Mouse (Mus musculus): ENCODE results near the gene Mknk2. TPM values are rescaled to one million over a fixed set of nuclear protein-coding genes. Genes with fewer than 3 reads are reported as not detected.
A peak's percentile ranks its signal among the peaks of the same experiment; 100 is the strongest.

The Mknk2 gene
- polyA plus RNA-seq, 1 experiment from 2014 or later, result 56.2 TPM

DNA sequence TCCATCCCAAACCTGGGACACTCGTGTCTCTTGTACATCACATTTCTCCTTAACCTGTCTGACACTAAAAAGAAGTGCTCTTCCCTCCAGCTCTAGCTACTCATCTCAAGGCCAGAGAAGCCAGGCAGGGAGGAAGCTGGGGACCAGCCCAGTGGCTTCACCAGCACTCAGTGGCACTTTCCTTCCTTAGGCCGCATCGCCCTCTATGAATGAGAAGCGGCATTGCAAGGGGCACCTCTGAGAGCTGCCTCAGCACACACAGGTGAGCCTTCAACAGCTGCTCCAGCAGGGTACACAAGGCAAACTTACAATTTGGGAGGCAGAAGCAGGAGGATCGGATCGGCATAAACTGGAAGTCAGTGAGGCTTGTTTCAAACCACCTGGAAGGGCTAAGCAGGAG is 6.3 kb upstream of the Mknk2 start:
- H3K9ac ChIP-seq, result no peak overlapping the region
- WGBS, result 57% methylated on average over 6 of the region's 6 CpGs
- H3K9me3 ChIP-seq, result no peaks in the 10 kb centered on the region
- H3K36me3 ChIP-seq, result peaks cover 61% of the 10 kb centered on the region
- ATAC-seq (ENCODE audit: low FRiP score), result no peak
- no peak overlapping the region for H3K27ac ChIP-seq
- H3K4me1 ChIP-seq (replicated peaks), result peaks cover 8% of the 10 kb centered on the region
- no peak overlapping the region for H3K4me2 ChIP-seq
- no peak overlapping the region for H3K4me3 ChIP-seq
- no peaks in the 10 kb centered on the region for H3K27me3 ChIP-seq

DNA sequence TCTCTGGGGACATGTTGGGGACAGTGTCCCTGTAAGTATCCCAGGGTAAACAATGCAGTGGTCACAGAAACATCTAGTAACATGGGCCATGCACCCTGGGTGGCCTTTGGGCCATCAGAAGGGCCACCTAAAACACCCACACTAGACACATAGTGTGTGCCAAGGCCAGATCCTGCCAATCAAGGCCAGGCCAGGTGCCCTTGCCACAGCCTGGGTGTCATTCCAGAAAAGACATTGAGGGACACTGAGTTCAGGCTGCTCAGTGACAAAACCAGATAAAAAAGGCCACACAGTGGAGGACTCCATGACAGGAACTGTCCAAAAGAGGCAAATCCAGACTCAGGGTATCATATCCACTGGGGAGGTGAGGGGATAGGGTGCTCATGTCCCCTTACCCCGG is 5.7 kb upstream of the Mknk2 start:
- Histone ChIP-seq H3K4me3 (no peak overlapping the region), H3K36me3 (peaks cover 56% of the 10 kb centered on the region), H3K9ac (no peak overlapping the region), H3K4me2 (no peak overlapping the region), H3K27me3 (no peaks in the 10 kb centered on the region), H3K4me1 (replicated peaks) (peaks cover 13% of the 10 kb centered on the region), H3K27ac (no peak overlapping the region), H3K9me3 (no peaks in the 10 kb centered on the region)
- no peak for ATAC-seq (ENCODE audit: low FRiP score)
- 100% methylated on average over 1 of the region's 1 CpGs for WGBS

DNA sequence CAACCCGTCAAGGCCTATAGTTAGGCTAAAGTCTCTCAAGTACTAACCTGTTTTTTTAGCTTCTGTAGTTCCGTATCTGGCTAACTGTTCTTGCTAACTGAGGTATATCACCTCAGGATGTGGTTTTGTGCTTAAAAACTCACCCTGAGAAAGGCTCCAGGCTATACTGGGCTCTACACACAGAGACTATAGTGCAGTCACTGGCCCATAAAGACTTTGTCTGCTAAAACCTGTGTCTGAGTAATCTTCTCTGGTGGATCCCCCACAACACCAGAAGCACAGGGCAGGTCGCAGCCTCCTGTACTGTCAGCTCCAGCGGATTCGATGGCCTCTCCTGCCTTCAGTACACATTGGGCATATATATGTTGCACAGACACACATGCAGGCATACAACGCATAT is 4.1 kb upstream of the Mknk2 start:
- Histone ChIP-seq H3K4me3 (no peak overlapping the region), H3K4me2 (no peak overlapping the region), H3K36me3 (peaks cover 40% of the 10 kb centered on the region), H3K9me3 (no peaks in the 10 kb centered on the region), H3K27me3 (no peaks in the 10 kb centered on the region), H3K4me1 (replicated peaks) (peaks cover 30% of the 10 kb centered on the region), H3K9ac (no peak overlapping the region), H3K27ac (no peak overlapping the region)
- 98% methylated on average over 6 of the region's 6 CpGs for WGBS
- no peak for ATAC-seq (ENCODE audit: low FRiP score)

- Histone ChIP-seq H3K27me3 (no peaks in the 10 kb centered on the region), H3K27ac (no peak overlapping the region), H3K4me2 (no peak overlapping the region), H3K4me1 (replicated peaks) (peaks cover 35% of the 10 kb centered on the region), H3K4me3 (no peak overlapping the region), H3K9me3 (no peaks in the 10 kb centered on the region), H3K36me3 (peaks cover 23% of the 10 kb centered on the region), H3K9ac (0 out of 2 replicates have a peak overlapping the region, but pooled peaks have one; percentile 13)
- WGBS, result 89% methylated on average over 2 of the region's 2 CpGs
- no peak for ATAC-seq (ENCODE audit: low FRiP score)
These were observed 2.4 kb upstream of the Mknk2 start for GRCm38 (mm10) chr10:80680260-80680696.

DNA sequence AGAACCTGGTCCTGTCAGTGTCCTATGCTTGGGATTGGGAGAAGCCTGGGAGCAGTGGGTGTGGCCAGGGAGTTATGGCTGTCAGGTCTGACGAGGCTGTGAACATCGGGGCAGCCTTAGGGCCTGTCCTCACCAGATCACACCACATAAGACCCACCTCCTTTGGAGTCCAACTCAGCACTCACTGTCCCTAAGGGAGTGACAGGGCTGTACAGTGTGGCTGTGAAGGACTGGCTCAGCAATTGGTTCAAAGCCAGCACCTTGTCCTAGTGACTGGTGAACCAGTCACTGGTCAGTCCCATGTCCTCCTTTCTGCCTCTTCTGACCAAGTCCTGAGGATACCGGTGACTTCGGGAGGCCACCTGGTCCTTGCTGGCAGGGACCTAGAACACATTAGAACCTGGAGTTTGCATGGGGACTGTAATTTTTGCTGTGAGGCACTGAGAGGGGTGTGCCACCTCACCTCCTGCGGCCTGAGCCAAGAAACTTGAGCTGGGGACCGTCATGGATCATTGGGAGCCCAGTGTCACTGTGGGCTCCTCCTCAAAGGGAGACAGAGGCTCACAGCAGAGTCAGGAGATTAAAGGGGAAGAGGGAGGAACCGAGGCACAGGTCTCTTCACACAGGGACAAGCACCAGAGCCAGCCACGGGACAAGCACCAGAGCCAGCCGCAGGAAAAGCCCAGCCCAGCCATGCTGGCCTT is 1.8 kb upstream of the Mknk2 start:
- peak overlapping the region; percentile 98 for H3K27ac ChIP-seq
- H3K36me3 ChIP-seq, result peaks cover 17% of the 10 kb centered on the region
- H3K9ac ChIP-seq, result 0 out of 2 replicates have a peak overlapping the region, but pooled peaks have one; percentile 13
- no peaks in the 10 kb centered on the region for H3K9me3 ChIP-seq
- ATAC-seq (ENCODE audit: low FRiP score), result no peak
- no peak overlapping the region for H3K4me2 ChIP-seq
- H3K4me1 ChIP-seq (replicated peaks), result peaks cover 40% of the 10 kb centered on the region
- no peaks in the 10 kb centered on the region for H3K27me3 ChIP-seq
- H3K4me3 ChIP-seq, result no peak overlapping the region
- WGBS, result 68% methylated on average over 9 of the region's 9 CpGs

GRCm38 (mm10) chr10:80678601-80679377 is 877 bp upstream of the Mknk2 start:
- peaks cover 11% of the 10 kb centered on the region for H3K36me3 ChIP-seq
- H3K9me3 ChIP-seq, result no peaks in the 10 kb centered on the region
- peaks cover 50% of the 10 kb centered on the region for H3K4me1 ChIP-seq (replicated peaks)
- peak overlapping the region; percentile 80; the same call in 1 of the 2 replicates for H3K9ac ChIP-seq
- peak overlapping the region; percentile 98 for H3K27ac ChIP-seq
- H3K4me2 ChIP-seq, result peak overlapping the region; percentile 98; the same call in 1 of the 2 replicates
- H3K4me3 ChIP-seq, result no peak overlapping the region
- no peaks in the 10 kb centered on the region for H3K27me3 ChIP-seq
- no peak for ATAC-seq (ENCODE audit: low FRiP score)
- 51% methylated on average over 8 of the region's 10 CpGs for WGBS

- 50% methylated on average over 9 of the region's 9 CpGs for whole genome bisulfite sequencing
- H3K4me1 ChIP-seq (replicated peaks), result peaks cover 64% of the 10 kb centered on the region
- no peak for ATAC-seq (ENCODE audit: low FRiP score)
These were observed 610 bp downstream of the Mknk2 start for GRCm38 (mm10) chr10:80677128-80677875.

DNA sequence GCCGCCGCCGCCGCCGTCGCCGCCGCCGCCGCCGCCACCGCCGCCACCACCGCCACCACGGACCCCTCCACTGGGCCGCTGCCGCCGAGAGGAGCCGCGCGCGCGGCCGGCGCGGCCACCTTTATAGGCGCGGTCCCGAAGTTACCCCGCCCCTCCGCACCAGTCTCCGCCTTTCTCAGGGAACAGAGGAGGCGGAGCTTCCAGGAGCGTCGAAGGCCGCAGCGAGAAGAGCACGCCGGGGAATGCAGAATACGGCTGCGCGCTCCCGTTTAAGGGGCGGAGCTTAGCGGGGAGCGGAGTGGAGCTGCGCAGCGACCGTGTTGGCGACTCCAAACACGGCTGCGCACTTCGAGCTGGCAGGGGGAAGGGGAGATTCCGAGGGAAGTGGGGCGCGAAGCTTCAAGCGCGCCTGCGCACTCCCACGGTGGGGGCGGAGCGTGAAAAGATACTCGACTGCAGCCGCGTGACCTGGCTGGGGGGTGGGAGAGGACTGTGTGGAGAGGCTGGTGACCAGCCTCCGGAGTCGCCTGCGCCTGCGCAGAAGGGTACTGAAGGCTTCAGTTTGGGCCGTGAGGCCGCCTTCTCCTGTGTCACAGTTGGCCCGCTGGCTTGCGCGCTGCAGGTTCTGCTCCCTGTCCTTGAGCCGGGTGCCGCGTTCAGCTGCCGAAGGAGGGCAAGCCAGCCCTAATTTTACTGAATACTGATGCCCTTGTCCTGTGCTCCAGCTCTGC is 1.5 kb downstream of the Mknk2 start:
- Histone ChIP-seq H3K4me2 (peak overlapping the region; percentile 98), H3K9me3 (no peaks in the 10 kb centered on the region), H3K36me3 (peaks cover 8% of the 10 kb centered on the region), H3K4me1 (replicated peaks) (peaks cover 74% of the 10 kb centered on the region), H3K27me3 (no peaks in the 10 kb centered on the region), H3K27ac (peak overlapping the region; percentile 98), H3K4me3 (peak overlapping the region; percentile 90), H3K9ac (peak overlapping the region; percentile 99)
- peak; percentile 91 for ATAC-seq (ENCODE audit: low FRiP score)
- under 1% methylated on average over 50 of the region's 78 CpGs for WGBS

More at GRCm38 (mm10) chr10:80677128-80677875, 610 bp downstream of the Mknk2 start:
- peak overlapping the region; percentile 80 for H3K9ac ChIP-seq
- H3K27ac ChIP-seq, result peak overlapping the region; percentile 98
- no peaks in the 10 kb centered on the region for H3K27me3 ChIP-seq
- no peaks in the 10 kb centered on the region for H3K9me3 ChIP-seq
- H3K4me2 ChIP-seq, result peak overlapping the region; percentile 98
- no peaks in the 10 kb centered on the region; the same call in 1 of the 2 replicates for H3K36me3 ChIP-seq
- peak overlapping the region; percentile 90 for H3K4me3 ChIP-seq

- H3K27me3 ChIP-seq, result no peaks in the 10 kb centered on the region
- H3K4me2 ChIP-seq, result peak overlapping the region; percentile 98
- peak overlapping the region; percentile 99 for H3K9ac ChIP-seq
- ATAC-seq (ENCODE audit: low FRiP score), result peak; percentile 39
- peaks cover 15% of the 10 kb centered on the region for H3K36me3 ChIP-seq
- H3K4me3 ChIP-seq, result peak overlapping the region; percentile 90
- H3K9me3 ChIP-seq, result no peaks in the 10 kb centered on the region
- under 1% methylated on average over 33 of the region's 54 CpGs for WGBS
- H3K27ac ChIP-seq, result peak overlapping the region; percentile 89
- peaks cover 80% of the 10 kb centered on the region for H3K4me1 ChIP-seq (replicated peaks)
These were observed 2.3 kb downstream of the Mknk2 start for GRCm38 (mm10) chr10:80675405-80676197.

DNA sequence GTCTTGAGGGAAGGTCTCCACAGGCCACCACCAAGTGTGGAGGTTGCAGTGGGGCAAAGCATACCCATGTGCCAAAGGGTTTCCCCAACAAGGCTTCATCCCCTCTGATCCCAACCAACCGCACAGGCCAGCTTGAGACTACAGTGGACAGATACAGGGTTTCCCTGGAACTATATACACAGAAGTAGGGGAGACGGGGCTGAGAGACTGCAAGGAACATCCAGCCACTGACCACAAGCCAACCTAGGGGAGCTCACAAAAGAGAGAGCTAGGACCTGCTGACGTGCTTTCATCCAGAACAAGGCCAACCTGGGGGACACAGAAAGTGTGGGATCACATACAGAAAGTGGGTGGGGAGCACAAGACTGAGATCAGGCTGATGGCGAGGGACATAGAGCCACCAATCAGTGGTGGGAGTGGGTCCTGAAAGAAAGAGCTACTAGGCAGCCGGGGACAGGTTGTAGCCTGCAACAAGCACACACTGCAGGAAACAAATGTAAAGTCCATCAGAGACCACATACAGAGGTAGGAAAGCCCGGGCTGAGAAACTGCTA is 3.0 kb downstream of the Mknk2 start:
- ATAC-seq (ENCODE audit: low FRiP score), result no peak
- Histone ChIP-seq H3K27me3 (no peaks in the 10 kb centered on the region), H3K27ac (peak overlapping the region; percentile 89), H3K9me3 (no peaks in the 10 kb centered on the region), H3K4me3 (peak overlapping the region; percentile 90), H3K4me2 (peak overlapping the region; percentile 98), H3K4me1 (replicated peaks) (peaks cover 84% of the 10 kb centered on the region), H3K36me3 (peaks cover 22% of the 10 kb centered on the region), H3K9ac (peak overlapping the region; percentile 99)
- WGBS, result 19% methylated on average over 6 of the region's 6 CpGs

All from hindbrain, embryonic 13.5 days (tissue).